Comparison of ENCODE assay signal across 8 mouse cellular contexts in the genomic region with DNA sequence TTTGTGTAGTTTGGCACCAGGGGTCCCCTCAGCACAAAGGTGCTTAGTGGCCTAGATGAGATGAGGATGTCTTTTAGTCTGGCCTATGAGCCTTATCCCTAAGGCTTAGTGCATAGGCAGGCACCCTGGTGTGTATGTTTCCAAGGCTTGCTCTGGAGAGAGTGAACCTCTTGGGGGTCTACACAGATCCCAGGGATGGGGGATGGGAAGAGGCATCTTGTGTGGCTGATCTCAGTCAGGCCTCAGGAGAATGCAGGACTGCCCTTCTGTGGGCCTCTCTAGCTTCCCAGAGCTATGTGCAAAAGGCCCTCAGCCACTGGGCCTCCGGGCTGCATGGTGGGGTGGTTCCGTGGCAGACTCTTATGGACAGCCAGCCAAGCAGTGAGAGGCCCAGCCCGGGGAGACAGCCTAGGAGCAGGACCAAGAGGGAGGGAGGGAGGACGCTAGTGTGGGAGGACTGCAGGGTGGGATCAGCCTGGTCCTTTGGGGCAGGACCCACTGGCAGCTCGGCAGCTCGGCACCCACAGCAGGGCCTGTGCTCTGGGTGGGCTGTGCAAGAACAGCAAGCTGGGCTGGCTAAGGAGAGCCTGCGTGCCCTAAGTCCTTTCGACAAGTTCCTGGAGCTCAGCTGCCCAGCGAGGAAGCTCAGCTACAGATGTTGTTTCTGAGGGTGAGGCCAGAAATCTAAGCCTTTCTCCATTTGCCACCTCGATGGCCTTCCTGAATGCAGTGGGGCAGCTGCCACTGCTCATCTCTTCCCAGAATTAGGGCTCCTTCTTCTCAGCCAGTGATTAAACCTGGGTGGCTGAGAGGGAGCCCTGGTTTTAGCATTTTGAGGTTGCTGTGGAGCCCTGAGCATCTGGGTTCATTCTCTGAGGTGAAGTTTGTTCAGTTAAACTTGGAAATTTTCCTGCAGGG. TPM values are rescaled to one million over a fixed set of nuclear protein-coding genes. Genes with fewer than 3 reads are reported as not detected.
DNase-seq lines count a peak whose midpoint lies in the region; ATAC-seq and TF ChIP-seq lines count a peak whose summit lies in the region.
"Had no signal": no experiment of that assay in that cellular context is flagged by ENCODE, and none has a peak within 500 bp of the region (broad histone marks: within the 10 kb centered on the region; RNA-seq: fewer than 3 reads in every experiment).

No protein-coding gene starts in this region.

- H3ac ChIP-seq in myocyte (ENCODE audit: control insufficient read depth, insufficient read length), result no peak overlapping the region

- peak; percentile 78 for DNase-seq in NIH3T3 (ENCODE audit: low read depth)
- DNase-seq in cerebellum, adult 9-11 months, result peak; percentile 61
- DNase-seq in kidney, postnatal 25 days, result peak; percentile 24 to 51

- no peak for ATAC-seq in heart, embryonic 11.5 days (replicated peaks; ENCODE audit: insufficient number of reproducible peaks, low FRiP score, low TSS enrichment)
- ATAC-seq in CD4-positive, CD25-positive, alpha-beta regulatory T cell, adult 4 months, result no peak
- no peak for ATAC-seq in erythroid progenitor cell, adult 5-6 weeks (replicated peaks; ENCODE audit: low FRiP score, poor library complexity, severe bottlenecking)

- peaks cover 75% of the 10 kb centered on the region for H3K4me1 ChIP-seq in heart, embryonic 11.5 days (ENCODE audit: control insufficient read depth, insufficient read depth, low read length)

- peak overlapping the region; percentile 54 for H3K9ac ChIP-seq in heart, embryonic 11.5 days (ENCODE audit: low read depth, low read length)

- H3K27me3 ChIP-seq in heart, embryonic 11.5 days (ENCODE audit: control insufficient read depth, insufficient read depth, low read length), result no peaks in the 10 kb centered on the region
- H3K27me3 ChIP-seq in myocyte (ENCODE audit: control insufficient read depth, insufficient read depth, insufficient read length), result no peaks in the 10 kb centered on the region

- no peak for TF ChIP-seq POLR2A in myocyte (IDR thresholded peaks at IDR 0.05; ENCODE audit: insufficient read length, low read depth)

- 34% methylated on average over 10 of the region's 10 CpGs for WGBS in heart, embryonic 11.5 days (ENCODE audit: insufficient replicate concordance)

- no peaks in the 10 kb centered on the region; the same call in 1 of the 2 replicates for H3K36me3 ChIP-seq in heart, embryonic 11.5 days (ENCODE audit: control insufficient read depth, insufficient read depth, low read length)
- no peaks in the 10 kb centered on the region for H3K36me3 ChIP-seq in myocyte (ENCODE audit: control insufficient read depth, insufficient read depth)

- peak overlapping the region; percentile 34 for H3K4me2 ChIP-seq in heart, embryonic 11.5 days
- peak overlapping the region; percentile 69 for H3K4me2 ChIP-seq in myocyte (ENCODE audit: low read depth)

- peaks cover 97% of the 10 kb centered on the region for H3K79me2 ChIP-seq in myocyte (ENCODE audit: control insufficient read depth, insufficient read depth)

- H3K4me3 ChIP-seq in heart, embryonic 11.5 days (ENCODE audit: low read depth, low read length), result no peak overlapping the region
- H3K4me3 ChIP-seq in myocyte, result no peak overlapping the region

- H3K27ac ChIP-seq in heart, embryonic 11.5 days (ENCODE audit: low read depth, low read length), result peak overlapping the region; percentile 86
- H3K27ac ChIP-seq: macrophage had no signal

- no peaks in the 10 kb centered on the region for H3K9me3 ChIP-seq in heart, embryonic 11.5 days (replicated peaks; ENCODE audit: control insufficient read depth, low read length)

TF ChIP-seq in myocyte, 11 proteins besides CTCF, POLR2A, EP300 and RAD21:
- peak; percentile 11 to 84 (median 74) for TF ChIP-seq MYOG (IDR thresholded peaks at IDR 0.05; ENCODE audit: control insufficient read depth in 1 of 3, insufficient read depth in 1 of 3, insufficient read length in 2 of 3, low read depth in 2 of 3)
- no peak for TF ChIP-seq SRF (IDR thresholded peaks at IDR 0.05; ENCODE audit: control insufficient read depth, insufficient read length, low read depth)
- TF ChIP-seq MYOD1 (IDR thresholded peaks at IDR 0.05; ENCODE audit: control insufficient read depth in 1 of 3, insufficient read length in 2 of 3, low read depth in 2 of 3), result peak; percentile 81 to 95 (median 90)
- no peak for TF ChIP-seq USF1 (IDR thresholded peaks at IDR 0.05; ENCODE audit: low read depth)
- TF ChIP-seq TCF12 (IDR thresholded peaks at IDR 0.05; ENCODE audit: insufficient read depth, poor library complexity, severe bottlenecking), result no peak

RNA-seq across cellular contexts. Expression of a gene that starts 5.5 kb away (rescaled TPM):
- polyA plus RNA-seq in heart, embryonic 11.5 days (2014; fragmentation: Nextera tagmentation; extraction: Ambion mirVana), result 72.1 and 78.0 TPM in 2 replicates
- polyA plus RNA-seq in myocyte (2012; fragmentation: generic; extraction: Trizol), result 343 TPM
- polyA plus RNA-seq in CD4-positive, CD25-positive, alpha-beta regulatory T cell, adult 4 months (2017; shearing (Covaris generic)), result 10 to 100 TPM; 39.2 to 57.3 TPM
- 28.5 and 59.9 TPM in 2 replicates for total RNA-seq in erythroid progenitor cell, adult 5-6 weeks (2015; ENCODE audit: low replicate concordance)
- 25.1 and 48.1 TPM in 2 replicates for total RNA-seq in erythroid progenitor cell, adult 5-6 weeks (2017; ENCODE audit: low replicate concordance)

RNA-seq across cellular contexts. Expression of a gene that starts 43.8 kb away (rescaled TPM):
- polyA plus RNA-seq in heart, embryonic 11.5 days (2014; fragmentation: Nextera tagmentation; extraction: Ambion mirVana), result 22.5 and 29.3 TPM in 2 replicates
- 35.5 TPM for polyA plus RNA-seq in myocyte (2012; fragmentation: generic; extraction: Trizol)
- polyA plus RNA-seq in CD4-positive, CD25-positive, alpha-beta regulatory T cell, adult 4 months (2017; shearing (Covaris generic)), result 10 to 100 TPM; 15.0 to 25.3 TPM
- 11.2 and 18.9 TPM in 2 replicates for total RNA-seq in erythroid progenitor cell, adult 5-6 weeks (2015; ENCODE audit: low replicate concordance)
- 1.6 and 6.8 TPM in 2 replicates for total RNA-seq in erythroid progenitor cell, adult 5-6 weeks (2017; ENCODE audit: low replicate concordance)

RNA-seq across cellular contexts. Expression of a gene that starts 43.8 kb away (rescaled TPM):
- polyA plus RNA-seq in heart, embryonic 11.5 days (2014; fragmentation: Nextera tagmentation; extraction: Ambion mirVana), result 59.5 and 64.2 TPM in 2 replicates
- polyA plus RNA-seq in myocyte (2012; fragmentation: generic; extraction: Trizol), result 132 TPM
- polyA plus RNA-seq in CD4-positive, CD25-positive, alpha-beta regulatory T cell, adult 4 months (2017; shearing (Covaris generic)), result 100 to 1,000 TPM; 191 to 306 TPM
- total RNA-seq in erythroid progenitor cell, adult 5-6 weeks (2015; ENCODE audit: low replicate concordance), result 43.2 and 88.0 TPM in 2 replicates
- 19.1 and 26.3 TPM in 2 replicates for total RNA-seq in erythroid progenitor cell, adult 5-6 weeks (2017; ENCODE audit: low replicate concordance)

RNA-seq across cellular contexts. Expression of a gene that starts 56.9 kb away (rescaled TPM):
- not detected in 2 replicates for polyA plus RNA-seq in heart, embryonic 11.5 days (2014; fragmentation: Nextera tagmentation; extraction: Ambion mirVana)
- polyA plus RNA-seq in myocyte (2012; fragmentation: generic; extraction: Trizol), result 0.20 TPM
- not detected for polyA plus RNA-seq in CD4-positive, CD25-positive, alpha-beta regulatory T cell, adult 4 months (2017; shearing (Covaris generic))
- total RNA-seq in erythroid progenitor cell, adult 5-6 weeks (2015; ENCODE audit: low replicate concordance), result not detected in 2 replicates
- not detected in 2 replicates for total RNA-seq in erythroid progenitor cell, adult 5-6 weeks (2017; ENCODE audit: low replicate concordance)
- polyA plus RNA-seq: macrophage had no signal
